Mouse (Mus musculus): ENCODE results near the gene Arhgef3.

The Arhgef3 gene

GRCm38 (mm10) chr14:27379404-27379803 lies 264.7 kb downstream of the Arhgef3 start:
- DNase-seq (ENCODE audit: low spot score) = no peak

GRCm38 (mm10) chr14:27381459-27381858 lies 266.8 kb downstream of the Arhgef3 start:
- no peak for DNase-seq (ENCODE audit: low spot score)

- no peak for DNase-seq (ENCODE audit: low spot score)
These were observed 268.7 kb downstream of the Arhgef3 start for GRCm38 (mm10) chr14:27383321-27383830.

DNA sequence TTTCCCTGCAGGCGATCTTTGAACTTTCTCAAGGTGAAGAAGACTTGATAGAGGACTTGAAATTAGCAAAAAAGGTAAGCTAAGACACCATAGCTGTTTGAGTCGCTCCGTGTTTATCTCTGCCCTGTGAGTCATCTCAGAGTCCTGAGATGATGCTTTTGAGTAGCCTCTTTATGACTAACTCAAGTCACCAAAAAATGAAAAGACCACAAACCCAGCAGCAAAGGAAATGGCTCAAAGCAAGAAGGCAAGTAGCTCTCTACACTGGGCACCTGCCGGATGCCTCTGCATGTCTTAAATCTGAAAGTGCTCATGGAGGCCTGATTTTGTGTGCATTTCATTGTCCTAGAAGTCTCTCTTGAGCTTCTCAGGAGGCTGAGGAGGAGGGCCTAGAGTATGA lies 269.4 kb downstream of the Arhgef3 start:
- no peak for DNase-seq (ENCODE audit: low spot score)

DNA sequence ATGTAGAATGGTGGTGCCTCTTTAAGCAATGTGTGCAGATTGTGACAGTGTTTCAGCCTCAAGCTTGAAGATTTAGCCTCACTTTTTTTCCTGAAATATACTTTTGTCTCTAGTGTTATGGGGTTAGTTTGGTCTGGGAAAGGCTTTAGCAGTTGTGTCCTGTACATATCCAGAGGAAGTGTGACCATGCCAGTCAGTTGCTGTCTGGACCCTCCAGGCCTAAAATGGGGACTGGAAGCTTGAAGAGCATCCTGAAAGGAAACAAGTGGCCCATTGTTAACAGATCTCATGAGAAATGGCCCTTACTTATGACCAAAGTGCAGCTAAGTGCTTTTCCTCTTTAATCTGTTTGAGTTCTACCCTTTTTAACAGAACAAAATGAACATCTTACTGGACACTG lies 273.9 kb downstream of the Arhgef3 start:
- no peak for DNase-seq (ENCODE audit: low spot score)

GRCm38 (mm10) chr14:27389722-27390121 lies 275.0 kb downstream of the Arhgef3 start:
- no peak for DNase-seq (ENCODE audit: low spot score)

DNA sequence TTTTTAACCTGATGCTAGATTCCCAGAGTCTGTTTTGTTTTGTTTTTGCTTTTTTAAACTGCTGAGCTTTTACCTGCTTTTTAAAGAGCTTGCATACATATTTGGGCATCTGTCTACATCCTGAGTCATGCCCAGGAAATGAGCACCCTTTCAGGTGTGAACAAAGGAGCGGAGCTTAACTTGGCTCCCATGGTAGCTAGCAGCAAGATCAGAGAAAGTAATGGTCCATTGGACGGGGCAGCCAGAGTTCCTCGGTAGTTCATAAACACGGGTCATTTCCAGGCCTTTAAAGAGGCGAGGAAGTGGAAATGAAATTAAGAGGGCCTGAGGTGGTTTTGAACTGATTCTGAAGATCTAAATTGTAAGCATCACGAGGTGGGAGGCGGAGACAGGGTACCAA lies 276.0 kb downstream of the Arhgef3 start:
- no peak for DNase-seq (ENCODE audit: low spot score)

DNA sequence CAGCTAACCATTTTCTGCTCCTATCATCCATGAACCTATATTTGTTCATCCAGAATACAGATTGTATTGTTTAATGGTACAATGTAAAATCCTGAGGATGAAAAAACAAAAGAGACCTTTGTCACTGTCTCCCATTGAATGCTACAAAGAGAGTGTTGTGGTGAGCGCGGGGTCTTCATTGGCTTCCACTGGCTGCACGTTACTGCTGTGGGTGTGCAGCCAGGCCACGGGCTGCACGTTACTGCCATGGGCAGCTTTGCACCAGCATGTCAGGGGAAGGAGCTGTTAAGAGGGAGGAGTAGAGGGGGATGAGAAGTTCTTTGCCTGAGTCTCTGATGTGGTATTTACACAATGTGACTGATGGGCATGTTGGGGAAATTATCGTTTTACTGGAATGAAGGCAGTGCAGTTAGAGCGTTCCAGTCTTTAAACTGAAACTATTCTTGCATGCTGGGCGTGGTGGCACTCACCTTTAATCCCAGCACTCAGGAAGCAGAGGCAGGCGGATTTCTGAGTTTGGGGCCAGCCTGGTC lies 277.1 kb downstream of the Arhgef3 start:
- DNase-seq (ENCODE audit: low spot score) = no peak

DNA sequence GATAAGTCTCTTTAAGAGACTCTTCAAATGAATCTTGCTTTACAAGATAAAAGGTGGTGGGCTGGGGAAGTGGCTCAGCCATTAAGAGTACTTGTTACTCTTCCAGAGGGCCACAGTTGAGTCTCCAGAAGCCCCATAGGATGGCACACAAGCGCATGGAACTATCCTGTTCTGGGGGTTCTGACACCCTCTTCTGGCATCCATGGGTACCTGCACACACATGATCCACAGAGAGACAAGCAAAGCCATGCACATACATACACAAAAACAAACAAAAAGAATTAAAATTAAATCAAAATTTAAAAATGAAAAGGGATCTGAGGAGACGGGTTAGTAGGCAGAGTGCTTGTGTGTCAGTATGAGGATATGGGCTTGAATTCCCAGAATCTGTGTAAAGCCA lies 278.0 kb downstream of the Arhgef3 start:
- DNase-seq (ENCODE audit: low spot score) = no peak

DNA sequence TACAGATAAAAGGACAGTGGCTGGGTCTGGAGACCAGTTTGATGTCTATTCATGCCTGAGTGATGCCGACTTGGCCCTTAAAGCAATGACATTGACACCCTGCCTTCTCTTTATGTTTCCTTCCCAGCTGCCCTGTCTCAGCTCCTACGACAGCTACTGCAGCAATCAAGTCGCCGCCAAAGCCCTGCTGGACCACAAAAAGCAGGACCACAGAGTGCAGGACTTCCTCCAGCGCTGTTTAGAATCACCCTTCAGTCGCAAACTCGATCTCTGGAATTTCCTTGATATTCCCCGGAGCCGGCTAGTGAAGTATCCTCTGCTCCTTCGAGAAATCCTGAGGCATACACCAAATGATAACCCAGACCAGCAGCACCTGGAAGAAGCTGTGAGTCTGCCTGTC lies 279.1 kb downstream of the Arhgef3 start:
- DNase-seq (ENCODE audit: low spot score) = no peak

- no peak for DNase-seq (ENCODE audit: low spot score)
These were observed 281.7 kb downstream of the Arhgef3 start for GRCm38 (mm10) chr14:27396424-27396823.

DNA sequence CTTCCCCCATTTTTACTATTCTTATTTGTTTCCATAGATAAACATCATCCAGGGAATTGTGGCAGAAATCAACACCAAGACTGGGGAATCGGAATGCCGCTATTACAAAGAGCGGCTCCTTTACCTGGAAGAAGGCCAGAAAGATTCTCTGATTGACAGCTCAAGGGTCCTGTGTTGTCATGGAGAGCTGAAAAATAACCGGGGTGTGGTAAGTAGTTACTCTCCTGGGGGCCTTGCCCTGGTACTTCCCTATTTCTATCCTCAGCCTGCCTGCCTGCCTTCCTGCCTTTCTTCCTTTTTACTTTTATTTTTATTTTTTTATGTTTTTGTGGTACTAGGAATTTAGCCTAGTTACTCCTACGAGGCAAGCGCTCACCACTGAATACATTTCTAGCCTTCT lies 282.8 kb downstream of the Arhgef3 start:
- no peak for DNase-seq (ENCODE audit: low spot score)

DNA sequence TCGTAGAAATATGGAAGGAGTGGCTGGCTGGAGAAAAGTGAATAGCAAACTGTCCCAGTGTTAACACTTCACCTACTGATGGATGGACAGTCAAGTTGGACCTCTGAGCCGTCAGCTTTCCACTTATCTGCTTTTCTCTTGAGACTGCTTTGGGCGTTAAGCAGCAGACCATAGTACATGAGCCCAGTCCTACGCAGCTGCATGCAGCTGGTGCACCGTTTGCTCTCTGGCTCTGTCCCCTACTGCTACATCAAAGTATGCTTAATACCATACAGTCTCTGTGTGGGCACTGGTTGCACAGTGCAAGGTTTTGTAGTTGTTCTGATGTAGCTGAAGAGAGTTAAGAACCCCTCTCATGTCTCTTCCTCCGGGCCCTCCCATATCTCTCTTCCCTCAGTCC lies 285.8 kb downstream of the Arhgef3 start:
- no peak for DNase-seq (ENCODE audit: low spot score)

GRCm38 (mm10) chr14:27401717-27402278 lies 287.1 kb downstream of the Arhgef3 start:
- no peak for DNase-seq (ENCODE audit: low spot score)

GRCm38 (mm10) chr14:27402332-27403250 lies 287.9 kb downstream of the Arhgef3 start:
- no peak for DNase-seq (ENCODE audit: low spot score)

GRCm38 (mm10) chr14:27405452-27405851 lies 290.8 kb downstream of the Arhgef3 start:
- DNase-seq (ENCODE audit: low spot score) = no peak

DNA sequence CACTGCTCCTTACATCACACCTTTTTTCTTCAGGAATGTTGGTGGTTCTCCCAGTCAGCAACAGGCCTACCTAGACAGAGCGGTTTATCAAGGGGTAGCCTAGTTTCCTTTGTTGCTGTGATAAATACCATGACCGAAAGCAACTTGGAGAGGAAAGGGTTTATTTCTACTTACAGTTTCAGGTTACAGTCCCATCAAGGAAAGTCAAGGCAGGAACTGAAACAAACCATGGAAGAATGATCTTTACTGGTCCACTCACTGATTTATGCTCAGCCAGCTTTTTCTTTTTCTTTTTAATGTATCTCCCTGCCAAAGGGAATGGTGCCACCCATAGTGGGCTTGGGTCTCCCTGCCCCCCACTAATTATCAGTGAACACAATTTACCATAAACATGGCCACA lies 291.2 kb downstream of the Arhgef3 start:
- no peak for DNase-seq (ENCODE audit: low spot score)

DNA sequence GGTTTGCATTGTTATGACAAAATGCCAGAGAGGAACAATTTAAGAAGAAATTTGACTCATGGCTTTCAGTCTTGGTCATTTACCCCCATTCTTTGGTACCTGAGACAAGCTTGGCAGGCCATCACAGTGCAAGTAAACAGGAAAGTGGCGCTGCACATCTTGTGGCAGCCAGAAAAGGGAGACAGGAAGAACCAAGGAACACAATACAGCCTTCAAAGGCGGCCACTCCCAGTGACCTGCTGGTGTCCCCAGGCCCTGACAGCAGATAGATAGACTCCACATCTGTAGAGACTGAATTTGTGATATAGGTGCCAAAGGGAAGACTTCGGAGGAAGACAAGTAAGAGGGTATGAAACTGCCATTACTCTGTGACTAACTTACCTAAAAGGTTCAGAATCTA lies 293.5 kb downstream of the Arhgef3 start:
- DNase-seq (ENCODE audit: low spot score) = no peak

- DNase-seq (ENCODE audit: low spot score) = no peak
These were observed 295.0 kb downstream of the Arhgef3 start for GRCm38 (mm10) chr14:27409662-27410061.

GRCm38 (mm10) chr14:27411492-27411891 lies 296.8 kb downstream of the Arhgef3 start:
- DNase-seq (ENCODE audit: low spot score) = no peak

- no peak for DNase-seq (ENCODE audit: low spot score)
These were observed 298.0 kb downstream of the Arhgef3 start for GRCm38 (mm10) chr14:27412699-27413098.

- DNase-seq (ENCODE audit: low spot score) = no peak
These were observed 299.3 kb downstream of the Arhgef3 start for GRCm38 (mm10) chr14:27413961-27414360.

- DNase-seq (ENCODE audit: low spot score) = no peak
These were observed 306.1 kb downstream of the Arhgef3 start for GRCm38 (mm10) chr14:27420816-27421215.

Data from ovary, postnatal 36 days (tissue).